Mouse (Mus musculus) bone marrow, adult 2 months (tissue): ENCODE data around the gene Mtmr10.

Source experiments
- CTCF ChIP-seq: fragments of 200-500 bp; IDR thresholded peaks from 2 replicates; pipeline ENCODE4 v1.5.1; 2011; ENCODE audit warnings: low read length, control low read depth; ENCODE audit not compliant: control insufficient read depth, insufficient read depth
- POLR2A ChIP-seq: fragments of 200-500 bp; IDR thresholded peaks from 2 replicates; pipeline ENCODE4 v1.6.1; 2011; ENCODE audit warnings: low read depth, mild to moderate bottlenecking, control low read depth, low read length, borderline replicate concordance; ENCODE audit not compliant: control insufficient read depth

DNA sequence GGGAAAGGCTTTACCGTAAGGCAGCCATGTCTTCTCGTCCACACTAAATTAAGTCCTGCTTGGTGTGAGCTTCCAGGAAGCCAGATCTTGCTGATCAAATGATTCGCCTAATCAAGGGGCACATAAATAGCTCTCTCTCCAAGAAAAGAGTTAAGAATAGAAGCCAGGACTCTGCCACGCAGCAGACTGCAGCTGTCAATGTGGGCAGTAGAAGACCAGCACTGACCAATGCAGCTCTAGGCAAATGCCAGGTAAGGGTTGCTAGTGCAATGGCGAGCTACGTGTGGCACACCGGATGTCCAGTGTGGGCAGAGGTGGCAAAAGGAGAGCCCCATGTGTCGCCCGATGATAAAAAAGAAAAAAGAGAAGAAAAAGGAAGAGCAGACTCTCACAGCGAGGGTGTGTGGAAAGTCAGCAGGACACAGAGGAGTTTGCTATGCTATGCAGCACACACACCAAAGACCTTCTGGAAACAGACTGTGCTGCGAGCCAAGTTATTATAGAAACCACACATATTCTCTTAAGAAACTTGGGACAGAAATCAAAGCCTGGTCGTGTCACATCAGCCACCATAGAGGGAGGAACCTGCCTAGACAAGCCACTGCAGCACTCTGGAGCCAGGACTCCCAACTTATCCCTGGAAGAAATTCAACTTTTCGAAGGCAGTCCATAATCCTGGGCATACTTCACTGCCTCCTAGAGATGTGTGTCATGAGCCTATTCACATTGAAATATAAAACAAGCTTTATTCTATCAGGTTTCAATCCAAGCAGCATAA lies 21.8 kb upstream of the Mtmr10 start:
- TF ChIP-seq CTCF, result no peak
- TF ChIP-seq POLR2A, result no peak
